Mouse (Mus musculus) limb, embryonic 14.5 days (tissue): ENCODE measurements around the gene Rpgrip1. TPM values are rescaled to one million over a fixed set of nuclear protein-coding genes. Genes with fewer than 3 reads are reported as not detected.

Experiments
- ATAC-seq: fragments of 200-750 bp; cut with Nextera tagmentation; 2 replicates; pipeline ENCODE4 v1.8.0; 2017; ENCODE audit warnings: low read depth, moderate number of reproducible peaks, moderate TSS enrichment; ENCODE audit not compliant: low FRiP score
- DNase-seq: peaks from one replicate; pipeline ENCODE4 v3.0.0-alpha.2; 2015; ENCODE audit warnings: low spot score
- H3K27ac ChIP-seq: fragments of 300-500 bp; sonication (generic); replicated peaks from 2 replicates; pipeline ENCODE4 v1.5.1; 2014; ENCODE audit warnings: low read depth, mild to moderate bottlenecking, low read length, moderate library complexity, mixed read lengths
- H3K27me3 ChIP-seq: fragments of 300-500 bp; sonication (generic); 2 replicates; pipeline ENCODE4 v1.6.1; 2014; ENCODE audit warnings: low read length, mixed read lengths; ENCODE audit not compliant: control insufficient read depth, insufficient read depth
- H3K36me3 ChIP-seq: fragments of 300-500 bp; sonication (generic); 2 replicates; pipeline ENCODE4 v1.6.1; 2014; ENCODE audit warnings: mild to moderate bottlenecking, low read length, moderate library complexity, mixed read lengths; ENCODE audit not compliant: control insufficient read depth, insufficient read depth
- H3K4me1 ChIP-seq: fragments of 300-500 bp; sonication (generic); 2 replicates; pipeline ENCODE4 v1.6.1; 2014; ENCODE audit warnings: antibody characterized with exemption, low read length, mixed read lengths; ENCODE audit not compliant: control insufficient read depth, insufficient read depth
- H3K4me2 ChIP-seq: fragments of 300-500 bp; sonication (generic); replicated peaks from 2 replicates; pipeline ENCODE4 v1.6.1; 2014; ENCODE audit warnings: low read depth, mild to moderate bottlenecking, low read length, moderate library complexity; ENCODE audit not compliant: severe bottlenecking
- H3K4me3 ChIP-seq: fragments of 300-500 bp; sonication (generic); replicated peaks from 2 replicates; pipeline ENCODE4 v1.5.1; 2014; ENCODE audit warnings: low read length
- H3K9ac ChIP-seq: fragments of 300-500 bp; sonication (generic); 2 replicates; pipeline ENCODE4 v1.6.1; 2014; ENCODE audit warnings: mild to moderate bottlenecking, low read depth, low read length, moderate library complexity; ENCODE audit not compliant: severe bottlenecking
- H3K9me3 ChIP-seq: fragments of 300-500 bp; sonication (generic); 2 replicates; pipeline ENCODE4 v1.6.1; 2016; ENCODE audit warnings: low read length; ENCODE audit not compliant: control insufficient read depth
- POLR2A ChIP-seq: fragments of 200-500 bp; IDR thresholded peaks from 2 replicates; pipeline ENCODE4 v1.8.0; 2012; ENCODE audit warnings: inconsistent platforms, mild to moderate bottlenecking, moderate library complexity, borderline replicate concordance; ENCODE audit not compliant: insufficient read depth, insufficient read length; ENCODE audit errors: extremely low read depth
- WGBS: fragments of 180-500 bp; shearing (Covaris S2); extraction: QIAGEN DNeasy Blood & Tissue Kit; methylation state at CpG from one replicate; pipeline ENCODE4 v1.1.7; 2014; 5-methylcytosine and 5-hydroxymethylcytosine counted together
- polyA plus RNA-seq, 2 experiments: library from polyadenylated mRNA; depleted of rRNA in 1 of 2; stranded (reverse) in 1 of 2; unstranded in 1 of 2; fragments of >200 nt; fragmentation: Nextera tagmentation in 1 of 2; extraction: Ambion mirVana in 1 of 2; gene quantifications; 2 replicates each; pipeline versions ENCODE4 v1.2.1 to v1.2.3; 2012 to 2014

Gene Rpgrip1
- polyA plus RNA-seq, 2 experiments: 1.1 to 63.4 TPM

DNA sequence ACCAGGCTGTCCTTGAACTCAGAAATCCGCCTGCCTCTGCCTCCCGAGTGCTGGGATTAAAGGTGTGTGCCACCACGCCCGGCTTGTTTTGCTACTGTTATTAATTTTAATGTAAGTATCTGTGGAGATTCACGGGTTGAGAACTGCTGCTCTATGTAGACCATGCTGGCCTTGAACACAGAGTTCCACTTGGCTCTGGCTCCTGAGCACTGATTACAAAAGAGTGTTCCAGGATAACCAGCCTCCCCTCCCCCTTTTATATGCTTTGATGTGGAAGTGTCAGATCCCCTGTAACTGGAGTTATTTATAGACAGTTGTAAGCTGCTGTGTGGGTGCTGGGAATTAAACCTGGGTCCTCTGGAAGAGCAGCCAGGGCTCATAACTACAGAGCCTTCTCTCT lies 6.7 kb downstream of the Rpgrip1 start:
- H3K36me3 ChIP-seq: no peaks in the 10 kb centered on the region
- H3K9ac ChIP-seq: no peak overlapping the region
- no peak for DNase-seq
- TF ChIP-seq POLR2A: no peak
- H3K4me1 ChIP-seq: peaks cover 10% of the 10 kb centered on the region; the same call in 1 of the 2 replicates
- H3K27ac ChIP-seq: no peak overlapping the region
- WGBS: 96% methylated on average over 5 of the region's 5 CpGs
- H3K9me3 ChIP-seq: no peaks in the 10 kb centered on the region
- no peak for ATAC-seq
- H3K4me2 ChIP-seq: no peak overlapping the region
- no peak overlapping the region for H3K4me3 ChIP-seq
- no peaks in the 10 kb centered on the region for H3K27me3 ChIP-seq

DNA sequence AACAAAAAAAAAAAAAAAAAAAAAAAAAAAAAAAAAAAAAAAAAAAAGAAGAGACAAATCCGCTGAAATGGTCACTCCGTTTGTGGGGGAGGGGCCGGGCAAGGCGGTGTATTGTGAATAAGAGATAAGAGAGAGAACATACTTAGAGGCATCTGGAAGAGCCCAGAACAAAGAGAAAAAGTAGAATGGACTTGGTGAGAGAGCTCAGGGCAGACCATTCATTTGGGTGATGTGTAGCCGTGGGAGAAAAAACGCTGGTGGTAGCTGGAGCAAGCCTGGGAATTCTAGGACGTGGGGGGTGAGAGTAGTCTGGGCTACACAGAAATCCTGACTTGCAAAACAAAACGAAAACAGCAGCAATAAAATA lies 7.9 kb downstream of the Rpgrip1 start:
- Histone ChIP-seq H3K4me3 (peak overlapping the region; percentile 55), H3K36me3 (no peaks in the 10 kb centered on the region), H3K27ac (0 out of 2 replicates have a peak overlapping the region, but pooled peaks have one; percentile 85), H3K9ac (peak overlapping the region; percentile 74; the same call in 1 of the 2 replicates), H3K27me3 (no peaks in the 10 kb centered on the region), H3K4me1 (peaks cover 10% of the 10 kb centered on the region; the same call in 1 of the 2 replicates), H3K9me3 (no peaks in the 10 kb centered on the region), H3K4me2 (peak overlapping the region; percentile 87)
- no peak for DNase-seq
- 30% methylated on average over 8 of the region's 8 CpGs for WGBS
- ATAC-seq: peak; percentile 34; the same call in 1 of the 2 replicates
- no peak for TF ChIP-seq POLR2A

DNA sequence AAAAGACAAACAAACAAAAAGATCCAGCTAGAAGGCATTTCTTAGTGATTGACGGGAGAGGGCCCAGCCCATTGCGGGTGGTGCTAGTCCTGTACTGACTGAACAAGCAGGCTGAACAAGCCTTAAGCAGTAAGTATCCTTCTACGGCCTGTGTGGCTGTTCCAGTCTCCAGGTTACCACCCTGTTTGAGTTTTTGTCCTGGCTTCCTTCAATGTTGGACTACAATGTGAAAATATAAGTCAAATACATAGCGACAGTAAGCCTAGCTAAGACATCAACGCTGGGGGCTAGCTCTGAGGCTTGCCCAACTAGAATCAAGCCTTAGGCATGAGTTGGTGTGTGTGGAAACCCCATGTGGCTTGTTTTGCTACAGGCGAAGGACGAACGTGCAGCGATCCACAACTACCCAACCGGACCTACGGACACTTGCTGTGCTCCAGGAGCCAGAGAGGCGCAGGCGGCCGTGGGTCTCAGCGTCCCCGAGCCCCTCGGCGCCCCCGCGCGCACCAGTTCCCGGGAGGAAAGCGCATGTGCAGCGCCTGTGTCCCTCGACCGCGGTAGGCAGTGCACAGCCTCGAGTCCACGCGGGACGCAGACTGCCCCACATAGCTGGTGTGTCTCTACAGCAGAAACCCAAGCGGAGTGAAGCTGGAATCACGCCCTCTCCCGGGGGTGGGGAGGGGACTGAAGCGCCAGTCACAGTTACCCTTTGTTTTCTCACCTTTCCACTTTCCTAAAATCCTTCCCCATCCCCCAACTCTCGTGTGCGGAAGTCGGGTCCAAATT lies 8.5 kb downstream of the Rpgrip1 start:
- H3K27me3 ChIP-seq: no peaks in the 10 kb centered on the region
- peak overlapping the region; percentile 87 for H3K4me2 ChIP-seq
- peak; percentile 77 for ATAC-seq
- peaks cover 10% of the 10 kb centered on the region; the same call in 1 of the 2 replicates for H3K4me1 ChIP-seq
- peak; percentile 67; the same call in 1 of the 2 replicates for TF ChIP-seq POLR2A
- 2% methylated on average over 38 of the region's 38 CpGs for WGBS
- peak overlapping the region; percentile 74 for H3K9ac ChIP-seq
- no peaks in the 10 kb centered on the region for H3K36me3 ChIP-seq
- peak overlapping the region; percentile 85 for H3K27ac ChIP-seq
- H3K9me3 ChIP-seq: no peaks in the 10 kb centered on the region
- peak; percentile 66 for DNase-seq
- peak overlapping the region; percentile 55 for H3K4me3 ChIP-seq

DNA sequence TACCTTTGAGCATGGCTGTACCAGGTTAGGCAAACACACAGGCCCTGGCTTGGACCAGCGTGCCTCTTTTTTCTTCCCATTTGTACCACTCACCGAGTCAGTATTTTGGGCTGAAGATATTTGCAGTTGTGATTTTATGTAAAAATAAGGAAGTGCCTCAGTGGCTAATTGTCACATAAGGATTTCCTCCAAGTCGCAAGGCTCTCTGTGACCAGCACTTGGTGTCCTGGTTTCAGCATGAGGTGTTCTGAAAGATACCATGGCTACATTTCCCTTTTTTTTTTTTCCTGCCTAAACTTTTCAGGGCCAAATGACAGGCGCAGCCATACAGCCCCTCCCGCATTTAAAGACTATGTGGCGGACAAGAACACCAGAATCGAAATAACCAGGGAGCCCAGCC lies 9.7 kb downstream of the Rpgrip1 start:
- no peak for ATAC-seq
- peak overlapping the region; percentile 55; the same call in 1 of the 2 replicates for H3K4me3 ChIP-seq

DNA sequence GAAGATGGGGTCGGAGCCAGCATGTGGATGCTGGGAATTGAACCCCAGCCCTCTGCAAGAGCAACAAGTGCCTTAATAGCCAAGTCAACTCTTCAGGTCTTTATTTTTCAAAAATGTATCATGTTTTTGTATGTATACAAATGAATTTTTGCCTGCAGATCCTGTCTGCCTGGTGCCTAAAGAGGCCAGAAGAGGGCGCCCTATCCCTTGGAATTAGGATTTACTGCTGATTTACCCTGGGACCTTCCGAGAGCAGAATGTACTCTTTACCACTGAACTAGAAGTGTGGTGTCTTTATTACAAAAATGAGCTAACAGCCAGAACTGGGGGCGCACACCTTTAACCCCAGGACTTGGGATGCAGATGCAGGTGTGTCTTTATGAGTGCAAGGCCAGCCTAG lies 13.4 kb downstream of the Rpgrip1 start:
- DNase-seq (peak; percentile 77), ATAC-seq (peak; percentile 66; the same call in 1 of the 2 replicates)
- no peak overlapping the region for H3K27ac ChIP-seq
- H3K9me3 ChIP-seq: no peaks in the 10 kb centered on the region
- no peak overlapping the region for H3K4me3 ChIP-seq
- H3K4me1 ChIP-seq: 0 out of 2 replicates have a peak, but pooled peaks cover 5% of the 10 kb centered on the region
- no peaks in the 10 kb centered on the region for H3K27me3 ChIP-seq
- H3K9ac ChIP-seq: no peak overlapping the region
- H3K4me2 ChIP-seq: no peak overlapping the region
- TF ChIP-seq POLR2A: no peak
- 18% methylated on average over 4 of the region's 4 CpGs for WGBS
- no peaks in the 10 kb centered on the region for H3K36me3 ChIP-seq

More for the DNA sequence above, 9.7 kb downstream of the Rpgrip1 start:
- Histone ChIP-seq H3K4me2 (peak overlapping the region; percentile 87; the same call in 1 of the 2 replicates), H3K27ac (no peak overlapping the region), H3K36me3 (no peaks in the 10 kb centered on the region), H3K9me3 (no peaks in the 10 kb centered on the region), H3K27me3 (no peaks in the 10 kb centered on the region), H3K9ac (no peak overlapping the region), H3K4me1 (peaks cover 10% of the 10 kb centered on the region; the same call in 1 of the 2 replicates)
- WGBS: 59% methylated on average over 7 of the region's 7 CpGs
- TF ChIP-seq POLR2A: no peak
- DNase-seq: no peak
